Mouse (Mus musculus) layer of hippocampus, postnatal 36 days (tissue): ENCODE measurements at regions not wholly inside any gene's neighbourhood (a gene's known extent, or its start where the extent isn't known, plus 50 kb on each side); places are given as distances from the start of the nearest gene placed in this dataset.
A peak's percentile ranks its signal among the peaks of the same experiment; 100 is the strongest.

Experiments used
- DNase-seq, 2 experiments: peaks; one replicate each; pipeline ENCODE4 v3.0.0; 2022

DNA sequence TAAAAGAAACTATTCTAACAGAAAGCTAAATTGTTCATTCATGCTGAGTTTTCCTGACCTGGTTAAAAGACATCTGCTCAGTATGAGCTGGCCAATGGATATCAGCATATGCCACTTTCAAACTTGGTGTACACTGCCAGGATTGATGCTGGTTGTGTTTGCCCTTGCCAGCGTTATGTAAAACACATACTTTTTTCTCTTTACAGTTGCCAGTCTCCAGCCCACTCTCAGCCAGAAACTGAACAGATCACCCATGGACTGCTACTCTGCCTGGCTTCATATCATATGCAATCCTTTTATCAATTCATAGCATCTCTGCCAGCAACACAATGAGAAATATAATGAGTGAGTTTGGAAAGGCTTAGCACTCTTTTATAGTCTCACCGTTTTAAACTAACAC, 940.7 kb upstream of the Epha6 start:
- DNase-seq = peak; percentile 2 to 3

DNA sequence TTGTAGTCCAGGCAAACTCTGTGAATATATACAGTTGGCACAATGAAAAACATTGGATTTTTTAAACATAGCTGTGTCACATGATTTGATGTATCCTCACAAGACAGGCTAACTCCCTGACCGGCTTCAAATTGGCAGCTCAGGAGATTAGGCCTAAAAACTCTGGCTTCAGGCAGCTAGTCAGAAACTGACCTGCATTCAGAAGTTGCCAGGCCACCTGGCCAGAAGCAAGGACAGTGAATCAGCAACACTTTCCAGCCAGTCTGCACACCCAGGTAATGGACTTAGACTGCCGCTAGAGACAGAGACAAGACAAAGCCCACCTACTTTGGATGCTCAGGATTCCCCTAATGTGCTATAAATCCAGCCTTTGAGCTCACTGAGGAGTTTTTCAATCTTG, 929.4 kb upstream of the Epha6 start:
- DNase-seq = no peak
